In the genomic region with DNA sequence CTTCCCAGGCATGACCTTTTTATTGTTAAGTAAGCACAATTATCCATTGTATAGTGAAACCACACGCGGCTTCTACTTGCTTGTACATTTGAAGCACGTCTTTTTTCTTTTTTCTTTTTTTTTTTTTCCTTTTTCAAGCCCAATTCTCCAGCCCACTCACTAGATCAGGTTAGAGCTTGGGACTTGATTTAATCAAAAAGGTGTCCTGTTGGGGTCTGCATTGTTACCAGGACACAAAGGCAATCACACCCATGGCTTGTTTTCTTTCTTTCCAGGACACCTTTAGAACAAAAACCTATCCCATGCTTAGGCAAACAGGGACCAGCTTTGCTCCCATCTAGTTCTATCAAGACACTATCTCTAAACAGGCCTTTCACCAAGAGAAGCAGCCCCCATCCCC, we compare ENCODE assay signal across 14 mouse cellular contexts.
"Had no signal": no experiment of that assay in that cellular context is flagged by ENCODE, and none has a peak within 500 bp of the region (broad histone marks: within the 10 kb centered on the region; RNA-seq: fewer than 3 reads in every experiment).

No protein-coding gene starts in this region.

- DNase-seq: kidney, adult 2 months; kidney, postnatal 25 days; liver; lung, adult 18-20 months; retina, postnatal 1 day; right cerebral cortex, postnatal 4 days; thymus, postnatal 4 days had no signal

- H3K9ac ChIP-seq: kidney, embryonic 15.5 days; liver, embryonic 14.5 days; midbrain, embryonic 12.5 days; neural tube, embryonic 13.5 days; stomach, embryonic 15.5 days had no signal

- H3K27me3 ChIP-seq: kidney, embryonic 15.5 days; midbrain, embryonic 12.5 days; neural tube, embryonic 13.5 days; stomach, embryonic 15.5 days had no signal

- H3K4me2 ChIP-seq: kidney, embryonic 15.5 days; midbrain, embryonic 12.5 days; neural tube, embryonic 13.5 days; stomach, embryonic 15.5 days had no signal

- H3K4me1 ChIP-seq: kidney, embryonic 15.5 days had no signal

- H3K9me3 ChIP-seq: kidney, embryonic 15.5 days; midbrain, embryonic 12.5 days; neural tube, embryonic 13.5 days; stomach, embryonic 15.5 days had no signal

- ATAC-seq: midbrain, embryonic 16.5 days had no signal

- H3K27ac ChIP-seq: kidney, embryonic 15.5 days; left cerebral cortex, adult 2 months; liver, embryonic 14.5 days; midbrain, embryonic 12.5 days; neural tube, embryonic 13.5 days had no signal

- H3K4me3 ChIP-seq: kidney, embryonic 15.5 days; left cerebral cortex, adult 2 months; midbrain, embryonic 12.5 days; neural tube, embryonic 13.5 days; stomach, embryonic 15.5 days had no signal

- H3K36me3 ChIP-seq: kidney, embryonic 15.5 days; neural tube, embryonic 13.5 days; stomach, embryonic 15.5 days had no signal
